Mouse (Mus musculus): ENCODE data around the gene Wfdc5. TPM values are rescaled to one million over a fixed set of nuclear protein-coding genes. Genes with fewer than 3 reads are reported as not detected.

Wfdc5 gene
- polyA plus RNA-seq, 1 experiment = not detected

GRCm38 (mm10) chr2:164135367-164135766, 47.2 kb downstream of the Wfdc5 start:
- Histone ChIP-seq H3K4me1 (peaks cover 59% of the 10 kb centered on the region), H3K9me3 (no peaks in the 10 kb centered on the region), H3K4me3 (replicated peaks) (no peak overlapping the region), H3K27me3 (replicated peaks) (no peaks in the 10 kb centered on the region), H3K36me3 (replicated peaks; ENCODE audit: low read length) (peaks cover 89% of the 10 kb centered on the region)
- TF ChIP-seq FLI1 (IDR thresholded peaks at IDR 0.05; ENCODE audit: low read length) (no peak), GATA1 (IDR thresholded peaks at IDR 0.05; ENCODE audit: borderline replicate concordance, low read length) (no peak)

GRCm38 (mm10) chr2:164134563-164134962, 48.0 kb downstream of the Wfdc5 start:
- H3K36me3 ChIP-seq (replicated peaks; ENCODE audit: low read length) = peaks cover 88% of the 10 kb centered on the region
- H3K4me1 ChIP-seq = peaks cover 57% of the 10 kb centered on the region

GRCm38 (mm10) chr2:164131586-164131985, 51.0 kb downstream of the Wfdc5 start:
- no peak overlapping the region for H3K4me3 ChIP-seq (replicated peaks)
- no peaks in the 10 kb centered on the region for H3K9me3 ChIP-seq
- H3K27me3 ChIP-seq (replicated peaks) = no peaks in the 10 kb centered on the region
- peaks cover 91% of the 10 kb centered on the region for H3K36me3 ChIP-seq (replicated peaks; ENCODE audit: low read length)
- H3K4me1 ChIP-seq = peaks cover 67% of the 10 kb centered on the region
- TF ChIP-seq GATA1 (IDR thresholded peaks at IDR 0.05; ENCODE audit: borderline replicate concordance, low read length) = no peak
- TF ChIP-seq FLI1 (IDR thresholded peaks at IDR 0.05; ENCODE audit: low read length) = no peak

More at GRCm38 (mm10) chr2:164134563-164134962, 48.0 kb downstream of the Wfdc5 start:
- Histone ChIP-seq H3K4me3 (replicated peaks) (no peak overlapping the region), H3K27me3 (replicated peaks) (no peaks in the 10 kb centered on the region), H3K9me3 (no peaks in the 10 kb centered on the region)
- TF ChIP-seq GATA1 (IDR thresholded peaks at IDR 0.05; ENCODE audit: borderline replicate concordance, low read length) (no peak), FLI1 (IDR thresholded peaks at IDR 0.05; ENCODE audit: low read length) (no peak)

GRCm38 (mm10) chr2:164128576-164129411, 53.7 kb downstream of the Wfdc5 start:
- Histone ChIP-seq H3K4me1 (peaks cover 39% of the 10 kb centered on the region), H3K4me3 (replicated peaks) (no peak overlapping the region), H3K36me3 (replicated peaks; ENCODE audit: low read length) (peaks cover 92% of the 10 kb centered on the region), H3K9me3 (no peaks in the 10 kb centered on the region), H3K27me3 (replicated peaks) (no peaks in the 10 kb centered on the region)
- TF ChIP-seq FLI1 (IDR thresholded peaks at IDR 0.05; ENCODE audit: low read length) (no peak), GATA1 (IDR thresholded peaks at IDR 0.05; ENCODE audit: borderline replicate concordance, low read length) (no peak)

GRCm38 (mm10) chr2:164127297-164127696, 55.2 kb downstream of the Wfdc5 start:
- Histone ChIP-seq H3K36me3 (replicated peaks; ENCODE audit: low read length) (peaks cover 91% of the 10 kb centered on the region), H3K4me1 (peaks cover 38% of the 10 kb centered on the region)
- TF ChIP-seq FLI1 (IDR thresholded peaks at IDR 0.05; ENCODE audit: low read length) (no peak), GATA1 (IDR thresholded peaks at IDR 0.05; ENCODE audit: borderline replicate concordance, low read length) (no peak)

GRCm38 (mm10) chr2:164126533-164126955, 56.0 kb downstream of the Wfdc5 start:
- no peak overlapping the region for H3K4me3 ChIP-seq (replicated peaks)
- H3K36me3 ChIP-seq (replicated peaks; ENCODE audit: low read length) = peaks cover 91% of the 10 kb centered on the region
- H3K4me1 ChIP-seq = peaks cover 34% of the 10 kb centered on the region
- no peaks in the 10 kb centered on the region for H3K27me3 ChIP-seq (replicated peaks)
- TF ChIP-seq GATA1 (IDR thresholded peaks at IDR 0.05; ENCODE audit: borderline replicate concordance, low read length) (no peak), FLI1 (IDR thresholded peaks at IDR 0.05; ENCODE audit: low read length) (no peak)
- no peaks in the 10 kb centered on the region for H3K9me3 ChIP-seq

More at GRCm38 (mm10) chr2:164127297-164127696, 55.2 kb downstream of the Wfdc5 start:
- no peaks in the 10 kb centered on the region for H3K9me3 ChIP-seq
- H3K27me3 ChIP-seq (replicated peaks) = no peaks in the 10 kb centered on the region
- H3K4me3 ChIP-seq (replicated peaks) = no peak overlapping the region

Other genes with a start within 250 kb of the Wfdc5 start
- 18.6 and 40.5 TPM in 2 replicates for gene Ywhab, start 187.8 kb downstream of the Wfdc5 start, polyA plus RNA-seq (2012; ENCODE audit: insufficient read depth, low replicate concordance)
- gene Pabpc1l, start 157.3 kb downstream of the Wfdc5 start, polyA plus RNA-seq (2012; ENCODE audit: insufficient read depth, low replicate concordance) = not detected in 2 replicates
- 3.1 and 31.1 TPM in 2 replicates for gene Stk4, start 112.4 kb downstream of the Wfdc5 start, polyA plus RNA-seq (2012; ENCODE audit: insufficient read depth, low replicate concordance)
- 17.4 and 20.5 TPM in 2 replicates for gene Tomm34, start 111.6 kb downstream of the Wfdc5 start, polyA plus RNA-seq (2012; ENCODE audit: insufficient read depth, low replicate concordance)
- gene Kcns1, start 11.6 kb downstream of the Wfdc5 start, polyA plus RNA-seq (2012; ENCODE audit: insufficient read depth, low replicate concordance) = not detected in 2 replicates
- not detected in 2 replicates for gene Wfdc12, start 7.9 kb upstream of the Wfdc5 start, polyA plus RNA-seq (2012; ENCODE audit: insufficient read depth, low replicate concordance)
- not detected in 2 replicates for gene Wfdc15a, start 17.4 kb upstream of the Wfdc5 start, polyA plus RNA-seq (2012; ENCODE audit: insufficient read depth, low replicate concordance)
- gene Wfdc15b, start 38.9 kb upstream of the Wfdc5 start, polyA plus RNA-seq (2012; ENCODE audit: insufficient read depth, low replicate concordance) = not detected in 2 replicates
- not detected in 2 replicates for gene Svs2, start 55.7 kb upstream of the Wfdc5 start, polyA plus RNA-seq (2012; ENCODE audit: insufficient read depth, low replicate concordance)
- gene Svs3b, start 73.9 kb upstream of the Wfdc5 start, polyA plus RNA-seq (2012; ENCODE audit: insufficient read depth, low replicate concordance) = not detected in 2 replicates
- gene Svs4, start 95.7 kb upstream of the Wfdc5 start, polyA plus RNA-seq (2012; ENCODE audit: insufficient read depth, low replicate concordance) = not detected in 2 replicates
- not detected in 2 replicates for gene Svs3a, start 106.5 kb upstream of the Wfdc5 start, polyA plus RNA-seq (2012; ENCODE audit: insufficient read depth, low replicate concordance)
- gene Svs6, start 134.0 kb upstream of the Wfdc5 start, polyA plus RNA-seq (2012; ENCODE audit: insufficient read depth, low replicate concordance) = not detected in 2 replicates
- gene Svs5, start 150.0 kb upstream of the Wfdc5 start, polyA plus RNA-seq (2012; ENCODE audit: insufficient read depth, low replicate concordance) = not detected in 2 replicates
- 10.8 and 19.1 TPM in 2 replicates for gene Slpi, start 206.4 kb upstream of the Wfdc5 start, polyA plus RNA-seq (2012; ENCODE audit: insufficient read depth, low replicate concordance)
- 0.18 TPM in 1 of 2 replicates, not detected in the other for gene Rbpjl, start 220.4 kb upstream of the Wfdc5 start, polyA plus RNA-seq (2012; ENCODE audit: insufficient read depth, low replicate concordance)
- gene Matn4, start 222.4 kb upstream of the Wfdc5 start, polyA plus RNA-seq (2012; ENCODE audit: insufficient read depth, low replicate concordance) = not detected in 2 replicates